Mouse (Mus musculus) heart, embryonic 11.5 days (tissue): ENCODE measurements around the gene Tmed2. TPM values are rescaled to one million over a fixed set of nuclear protein-coding genes. Genes with fewer than 3 reads are reported as not detected.
"Not testable (repeated sequence)": the region's sequence is repeated elsewhere in the genome, so short reads cannot be mapped to it uniquely, and the experiment has no call there.

ENCODE experiments used
- ATAC-seq: fragments of 200-750 bp; cut with Nextera tagmentation; replicated peaks from 2 replicates; pipeline ENCODE4 v1.8.0; 2017; ENCODE audit warnings: moderate library complexity; ENCODE audit not compliant: insufficient number of reproducible peaks, low FRiP score, low TSS enrichment
- H3K27ac ChIP-seq: fragments of 300-500 bp; sonication (generic); 2 replicates; pipeline ENCODE4 v1.5.1; 2014; ENCODE audit warnings: mild to moderate bottlenecking, low read depth, low read length
- H3K27me3 ChIP-seq: fragments of 300-500 bp; sonication (generic); 2 replicates; pipeline ENCODE4 v1.6.1; 2014; ENCODE audit warnings: mild to moderate bottlenecking, low read length, mixed read lengths; ENCODE audit not compliant: control insufficient read depth, insufficient read depth
- H3K36me3 ChIP-seq: fragments of 300-500 bp; sonication (generic); 2 replicates; pipeline ENCODE4 v1.6.1; 2014; ENCODE audit warnings: mild to moderate bottlenecking, low read length, moderate library complexity, mixed read lengths; ENCODE audit not compliant: control insufficient read depth, insufficient read depth
- H3K4me1 ChIP-seq: fragments of 300-500 bp; sonication (generic); 2 replicates; pipeline ENCODE4 v1.6.1; 2014; ENCODE audit warnings: low read length; ENCODE audit not compliant: control insufficient read depth, insufficient read depth
- H3K4me2 ChIP-seq: fragments of 300-500 bp; sonication (generic); 2 replicates; pipeline ENCODE4 v1.6.1; 2014; ENCODE audit warnings: mild to moderate bottlenecking, moderate library complexity
- H3K4me3 ChIP-seq: fragments of 300-500 bp; sonication (generic); 2 replicates; pipeline ENCODE4 v1.5.1; 2014; ENCODE audit warnings: low read depth, low read length
- H3K9ac ChIP-seq: fragments of 300-500 bp; sonication (generic); 2 replicates; pipeline ENCODE4 v1.6.1; 2014; ENCODE audit warnings: mild to moderate bottlenecking, low read depth, low read length, moderate library complexity
- H3K9me3 ChIP-seq: fragments of 300-500 bp; sonication (generic); replicated peaks from 2 replicates; pipeline ENCODE4 v1.6.1; 2016; ENCODE audit warnings: low read length; ENCODE audit not compliant: control insufficient read depth
- WGBS: fragments of 180-500 bp; shearing (Covaris S2); extraction: QIAGEN DNeasy Blood & Tissue Kit; methylation state at CpG from one replicate; pipeline ENCODE4 v1.1.7; 2014; ENCODE audit not compliant: insufficient replicate concordance; 5-methylcytosine and 5-hydroxymethylcytosine counted together
- polyA plus RNA-seq: library from polyadenylated mRNA; unstranded; fragments of >200 nt; fragmentation: Nextera tagmentation; extraction: Ambion mirVana; gene quantifications from 2 replicates; pipeline ENCODE4 v1.2.1, GENCODE M21; 2014

Tmed2 gene
- polyA plus RNA-seq, 1 experiment from 2014 or later, result 490 TPM

DNA sequence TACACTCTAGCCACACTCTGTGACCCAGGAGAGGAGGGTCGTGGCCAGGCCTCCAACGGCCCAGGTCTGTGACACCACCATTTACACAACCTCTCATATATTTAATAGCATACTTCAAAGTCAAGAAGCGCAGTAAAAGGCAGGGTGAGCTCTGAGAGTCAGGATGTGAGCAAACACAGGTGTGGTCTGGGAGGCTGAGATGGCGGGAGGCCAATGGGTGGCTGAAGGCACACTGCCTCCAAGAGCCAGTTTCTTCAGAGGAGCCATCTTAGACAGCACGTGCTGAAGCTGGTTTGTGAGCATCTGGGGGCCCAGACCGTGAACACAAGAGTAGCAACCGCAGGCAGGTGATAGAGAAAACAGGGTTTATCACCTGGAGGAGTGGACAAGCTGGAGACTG is 35.0 kb downstream of the Tmed2 start:
- H3K4me3 ChIP-seq, result no peak overlapping the region
- H3K27me3 ChIP-seq, result no peaks in the 10 kb centered on the region
- 94% methylated on average over 7 of the region's 7 CpGs for WGBS
- H3K27ac ChIP-seq, result no peak overlapping the region
- H3K9me3 ChIP-seq, result no peaks in the 10 kb centered on the region
- H3K9ac ChIP-seq, result no peak overlapping the region
- peaks cover 9% of the 10 kb centered on the region for H3K4me1 ChIP-seq
- ATAC-seq, result no peak
- no peak overlapping the region for H3K4me2 ChIP-seq
- peaks cover 30% of the 10 kb centered on the region for H3K36me3 ChIP-seq

DNA sequence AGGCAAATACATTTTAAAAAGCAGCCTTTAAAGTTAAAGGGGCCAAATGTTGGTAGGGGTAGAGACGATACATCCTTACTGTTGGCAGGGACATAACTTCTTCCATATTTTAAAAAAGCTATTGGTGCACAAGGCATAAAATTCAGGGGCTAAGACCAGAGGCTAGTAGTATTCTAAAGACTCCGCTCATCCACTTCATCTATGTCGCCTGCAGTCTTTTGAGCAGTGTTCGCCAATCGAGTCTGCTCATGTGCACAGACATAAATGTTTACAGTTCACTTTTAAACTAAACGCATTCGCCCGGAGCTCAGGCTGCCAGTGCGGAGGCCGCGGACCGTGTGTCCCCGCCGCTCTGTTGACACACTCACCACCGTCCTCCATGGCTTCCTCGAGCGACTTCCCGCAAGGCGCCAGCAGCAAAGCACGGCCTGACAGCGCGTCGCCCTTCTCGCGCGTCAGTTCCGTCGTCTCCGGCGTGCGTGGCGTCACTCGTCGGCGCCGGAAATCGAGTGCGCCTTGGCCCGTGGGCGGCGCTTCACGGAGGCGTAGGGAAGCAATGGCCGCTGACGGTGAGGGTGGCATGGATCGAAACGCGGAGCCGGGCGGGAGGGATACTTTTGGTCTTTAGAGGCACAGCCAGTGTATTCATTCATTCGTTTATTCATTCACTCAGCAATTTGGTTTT is 38.3 kb downstream of the Tmed2 start, which contains the start of the genes Eif2b1 and Gtf2h3:
TSS of gene Eif2b1 (minus strand) at position 499 of the 685 bp plus-strand sequence.
TSS of gene Gtf2h3 (plus strand) at position 508 of the 685 bp plus-strand sequence.
- H3K4me1 ChIP-seq, result peaks cover 9% of the 10 kb centered on the region
- H3K27me3 ChIP-seq, result no peaks in the 10 kb centered on the region
- WGBS, result 1% methylated on average over 51 of the region's 51 CpGs
- H3K4me3 ChIP-seq, result peak within 1 kb of the TSS; percentile 81
- H3K4me2 ChIP-seq, result peak within 1 kb of the TSS; percentile 80
- peak within 1 kb of the TSS; percentile 77 for H3K9ac ChIP-seq
- no peaks in the 10 kb centered on the region for H3K9me3 ChIP-seq
- peaks cover 13% of the 10 kb centered on the region for H3K36me3 ChIP-seq
- H3K27ac ChIP-seq, result no peak within 1 kb of the TSS
- peak; percentile 80 for ATAC-seq

DNA sequence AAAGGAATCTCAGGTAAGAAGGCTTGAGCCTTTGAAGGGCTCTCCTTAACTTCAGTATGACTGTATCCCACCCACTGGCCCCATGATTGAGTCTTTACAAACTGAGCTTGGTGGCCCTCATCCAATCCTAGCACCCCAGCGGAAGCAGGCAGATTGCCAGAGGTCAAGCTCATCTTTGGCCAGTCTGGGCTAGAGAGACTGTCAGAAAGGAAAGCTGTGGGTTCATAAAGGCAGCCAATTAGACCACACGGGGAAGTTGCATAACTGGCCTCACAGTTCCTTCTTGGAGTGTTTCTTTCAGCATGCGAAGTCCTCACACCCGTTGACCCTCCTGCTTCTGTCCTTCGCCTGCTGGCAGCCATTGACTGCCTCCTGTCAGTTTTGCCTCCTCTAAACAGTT is 42.0 kb downstream of the Tmed2 start:
- ATAC-seq, result no peak
- H3K27ac ChIP-seq, result no peak overlapping the region
- H3K36me3 ChIP-seq, result peaks cover 16% of the 10 kb centered on the region; the same call in 1 of the 2 replicates
- H3K4me1 ChIP-seq, result peaks cover 9% of the 10 kb centered on the region
- 92% methylated on average over 5 of the region's 5 CpGs for WGBS
- no peaks in the 10 kb centered on the region for H3K9me3 ChIP-seq
- H3K4me3 ChIP-seq, result no peak overlapping the region
- H3K4me2 ChIP-seq, result no peak overlapping the region
- H3K27me3 ChIP-seq, result no peaks in the 10 kb centered on the region
- no peak overlapping the region for H3K9ac ChIP-seq

DNA sequence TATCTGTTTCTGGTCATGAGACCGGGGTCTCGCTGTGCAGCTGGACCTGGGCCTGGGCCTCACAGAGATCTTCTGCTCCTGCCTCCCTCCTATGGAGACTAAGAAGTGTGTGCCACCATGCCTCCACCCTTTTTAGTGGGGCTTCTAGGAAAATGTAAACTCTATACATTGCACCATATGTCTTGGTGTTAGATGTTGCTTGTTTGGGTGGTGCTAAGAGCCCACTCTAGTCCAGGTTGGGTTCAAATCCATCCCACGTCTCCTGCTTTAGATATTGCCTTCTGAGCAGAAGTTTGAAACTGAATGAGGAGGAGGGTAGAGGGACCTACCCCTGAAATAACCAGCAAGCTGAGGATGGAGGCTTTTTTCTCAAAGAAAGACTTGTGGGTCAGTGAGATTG is 52.3 kb downstream of the Tmed2 start:
- no peaks in the 10 kb centered on the region for H3K27me3 ChIP-seq
- H3K27ac ChIP-seq, result no peak overlapping the region
- H3K9me3 ChIP-seq, result no peaks in the 10 kb centered on the region
- no peak overlapping the region for H3K9ac ChIP-seq
- no peaks in the 10 kb centered on the region for H3K4me1 ChIP-seq
- no peak for ATAC-seq
- no peak overlapping the region for H3K4me3 ChIP-seq
- no peak overlapping the region for H3K4me2 ChIP-seq
- H3K36me3 ChIP-seq, result peaks cover 22% of the 10 kb centered on the region; the same call in 1 of the 2 replicates
- WGBS, result 91% methylated on average over 3 of the region's 3 CpGs

DNA sequence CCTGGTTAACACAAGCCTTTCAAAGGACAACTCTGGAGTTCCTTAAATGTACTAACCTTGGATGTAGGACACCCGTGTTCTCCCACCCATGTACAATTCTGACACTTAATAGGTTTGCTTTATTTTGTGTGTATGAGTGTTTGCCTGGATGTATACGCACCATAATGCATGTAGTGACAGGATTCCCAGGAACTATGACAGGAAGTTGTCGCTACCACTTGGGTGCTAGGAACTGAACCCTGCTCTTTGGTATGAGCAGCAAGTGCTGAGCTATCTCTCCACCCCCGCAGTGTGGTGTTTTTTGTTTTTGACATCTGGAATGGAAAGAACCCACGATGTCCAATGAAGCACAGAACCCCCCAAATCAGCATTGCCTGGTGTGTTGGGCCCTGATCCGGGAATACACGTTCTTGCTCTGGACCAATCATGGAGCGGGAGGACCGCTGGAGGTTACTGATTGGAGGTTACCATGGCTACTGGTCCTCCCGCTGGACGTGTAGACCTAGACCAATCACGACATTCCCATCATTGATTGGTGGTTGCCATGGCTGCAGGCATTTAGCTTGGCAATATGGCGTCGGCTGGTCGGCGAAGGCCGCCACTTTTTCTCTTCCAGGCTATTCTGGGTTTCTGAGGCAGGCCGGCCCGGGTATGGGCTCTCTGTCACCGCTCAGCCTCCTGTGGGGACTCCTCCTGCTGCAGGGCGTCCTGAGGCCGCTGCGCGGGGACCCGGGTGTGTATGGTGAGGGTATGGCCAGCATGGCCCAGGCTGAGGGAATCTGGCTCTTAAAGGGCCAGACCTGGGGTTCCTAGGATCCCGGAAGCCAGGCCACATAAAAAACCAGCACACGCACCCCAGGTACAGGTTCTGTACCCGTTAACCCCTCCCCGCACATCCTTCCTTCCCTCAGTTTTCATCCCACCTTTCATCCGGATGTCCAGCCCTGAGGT is 58.0 kb downstream of the Tmed2 start:
- Histone ChIP-seq H3K9me3 (no peaks in the 10 kb centered on the region), H3K36me3 (peaks cover 13% of the 10 kb centered on the region; the same call in 1 of the 2 replicates), H3K9ac (peak overlapping the region; percentile 78), H3K27ac (no peak overlapping the region), H3K27me3 (no peaks in the 10 kb centered on the region), H3K4me3 (peak overlapping the region; percentile 93), H3K4me2 (peak overlapping the region; percentile 90), H3K4me1 (peaks cover 5% of the 10 kb centered on the region)
- peak; percentile 91 for ATAC-seq
- 7% methylated on average over 30 of the region's 30 CpGs for WGBS

DNA sequence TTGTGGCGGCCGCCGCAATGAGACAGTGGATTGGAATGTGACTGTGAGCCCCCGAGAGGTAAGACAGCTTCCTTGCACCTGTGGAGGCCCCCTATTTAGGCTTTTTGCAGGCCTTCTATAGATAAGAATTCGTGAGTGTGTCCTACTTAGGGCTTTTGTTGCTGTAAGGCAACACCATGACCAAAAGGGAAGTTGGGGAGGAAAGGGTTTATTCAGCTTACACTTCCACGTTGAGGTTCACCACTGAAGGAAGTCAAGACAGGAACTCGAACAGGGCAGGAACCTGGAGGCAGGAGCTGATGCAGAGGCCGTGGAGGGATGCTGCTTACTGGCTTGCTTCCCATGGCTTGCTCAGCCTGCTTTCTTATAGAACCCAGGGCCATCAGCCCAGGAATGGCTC is 59.2 kb downstream of the Tmed2 start:
- 55% methylated on average over 8 of the region's 8 CpGs for WGBS
- H3K9me3 ChIP-seq, H3K36me3 ChIP-seq, H3K27ac ChIP-seq, H3K4me2 ChIP-seq, H3K27me3 ChIP-seq, H3K4me1 ChIP-seq, ATAC-seq, H3K9ac ChIP-seq, H3K4me3 ChIP-seq: not testable (repeated sequence)

Other genes with a start within 250 kb of the Tmed2 start
- 11.5 and 15.5 TPM in 2 replicates for gene Mphosph9, start 212.7 kb upstream of the Tmed2 start, polyA plus RNA-seq
- 14.8 and 19.1 TPM in 2 replicates for gene 2810006K23Rik, start 212.6 kb upstream of the Tmed2 start, polyA plus RNA-seq
- 94.3 and 96.8 TPM in 2 replicates for gene Cdk2ap1, start 177.6 kb upstream of the Tmed2 start, polyA plus RNA-seq
- 59.9 and 81.6 TPM in 2 replicates for gene Sbno1, start 114.7 kb upstream of the Tmed2 start, polyA plus RNA-seq
- gene Kmt5a, start 100.8 kb upstream of the Tmed2 start, polyA plus RNA-seq, result 89.5 and 93.9 TPM in 2 replicates
- 15.5 and 16.3 TPM in 2 replicates for gene Rilpl2, start 62.3 kb upstream of the Tmed2 start, polyA plus RNA-seq
- 12.4 and 12.8 TPM in 2 replicates for gene Snrnp35, start 57.6 kb upstream of the Tmed2 start, polyA plus RNA-seq
- gene Rilpl1, start 9.3 kb upstream of the Tmed2 start, polyA plus RNA-seq, result 25.3 and 27.6 TPM in 2 replicates
- 7.5 and 8.4 TPM in 2 replicates for gene Ddx55, start 12.2 kb downstream of the Tmed2 start, polyA plus RNA-seq
- 70.0 and 72.9 TPM in 2 replicates for gene Eif2b1, start 38.4 kb downstream of the Tmed2 start, polyA plus RNA-seq
- 36.8 and 39.7 TPM in 2 replicates for gene Gtf2h3, start 38.4 kb downstream of the Tmed2 start, polyA plus RNA-seq
- 35.6 and 38.6 TPM in 2 replicates for gene Atp6v0a2, start 87.9 kb downstream of the Tmed2 start, polyA plus RNA-seq
- 0.03 and 0.04 TPM in 2 replicates for gene Dnah10, start 184.4 kb downstream of the Tmed2 start, polyA plus RNA-seq